Mouse (Mus musculus) erythroblast, adult 5-6 weeks (primary cell): Measurements from ENCODE around the gene Itga11. TPM values are rescaled to one million over a fixed set of nuclear protein-coding genes. Genes with fewer than 3 reads are reported as not detected.
"Not testable (repeated sequence)": the region's sequence is repeated elsewhere in the genome, so short reads cannot be mapped to it uniquely, and the experiment has no call there.

Experiments used
- ATAC-seq: replicated peaks from 2 replicates; pipeline ENCODE4 v1.8.0; 2016; ENCODE audit warnings: moderate number of reproducible peaks, mild to moderate bottlenecking, moderate TSS enrichment, inconsistent platforms; ENCODE audit not compliant: poor library complexity, low FRiP score, severe bottlenecking
- total RNA-seq, 2 experiments: library from RNA; stranded (forward) in 1 of 2; stranded (reverse) in 1 of 2; fragments of 150-400 nt in 1 of 2; fragments of 200-764, 138-1000 nt in 1 of 2; gene quantifications; 2 replicates each; pipeline versions ENCODE4 v1.2.3 to v1.2.4; 2015 to 2017; ENCODE audit warnings: low replicate concordance in 2 of 2

Gene Itga11
- total RNA-seq, 2 experiments from 2014 or later: not detected

DNA sequence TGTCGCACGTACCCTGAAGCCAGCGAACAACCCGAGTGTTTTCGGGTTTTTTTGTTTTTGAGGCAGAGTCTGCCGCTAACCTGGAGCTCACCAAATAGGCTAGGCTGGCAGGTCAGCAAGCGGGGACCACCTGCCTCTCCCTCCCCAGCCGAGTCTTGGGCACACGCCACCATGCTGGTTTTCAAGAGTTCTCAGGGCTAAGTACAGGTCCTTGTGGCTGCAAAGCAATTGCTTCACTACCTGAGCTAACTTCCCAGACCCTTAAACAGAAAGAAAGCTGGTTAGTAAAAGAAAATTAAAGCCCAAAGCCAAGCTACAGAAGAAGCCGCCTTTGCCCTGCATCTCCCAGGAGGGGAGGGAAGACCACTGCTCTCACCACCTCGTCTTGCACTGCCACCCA is 72.8 kb downstream of the Itga11 start:
- ATAC-seq: no peak

GRCm38 (mm10) chr9:62758288-62758687 is 80.7 kb downstream of the Itga11 start:
- no peak for ATAC-seq

- no peak for ATAC-seq
Observed at GRCm38 (mm10) chr9:62759601-62760000, 82.0 kb downstream of the Itga11 start.

GRCm38 (mm10) chr9:62763478-62763877 is 85.9 kb downstream of the Itga11 start:
- no peak for ATAC-seq

DNA sequence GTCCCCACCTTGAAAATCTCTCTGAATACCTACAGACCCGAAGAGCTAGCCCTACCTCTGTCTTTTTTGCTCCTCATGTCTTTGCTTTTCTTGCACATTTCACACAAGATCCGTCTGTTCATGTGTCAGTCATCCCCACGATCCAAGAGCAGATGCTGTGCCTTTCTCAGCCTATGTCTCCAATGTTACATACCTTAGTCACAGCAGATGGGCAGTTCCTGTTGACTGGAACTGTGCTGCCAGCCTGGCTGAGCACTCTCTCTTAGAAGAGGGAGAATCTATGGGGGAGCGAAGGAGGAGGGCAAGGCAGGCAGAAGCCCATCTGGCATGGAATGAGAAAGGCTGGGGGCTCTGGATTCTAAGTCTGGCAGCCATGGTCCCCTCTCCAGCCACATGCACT is 87.7 kb downstream of the Itga11 start:
- no peak for ATAC-seq

GRCm38 (mm10) chr9:62767464-62767863 is 89.8 kb downstream of the Itga11 start:
- no peak for ATAC-seq

DNA sequence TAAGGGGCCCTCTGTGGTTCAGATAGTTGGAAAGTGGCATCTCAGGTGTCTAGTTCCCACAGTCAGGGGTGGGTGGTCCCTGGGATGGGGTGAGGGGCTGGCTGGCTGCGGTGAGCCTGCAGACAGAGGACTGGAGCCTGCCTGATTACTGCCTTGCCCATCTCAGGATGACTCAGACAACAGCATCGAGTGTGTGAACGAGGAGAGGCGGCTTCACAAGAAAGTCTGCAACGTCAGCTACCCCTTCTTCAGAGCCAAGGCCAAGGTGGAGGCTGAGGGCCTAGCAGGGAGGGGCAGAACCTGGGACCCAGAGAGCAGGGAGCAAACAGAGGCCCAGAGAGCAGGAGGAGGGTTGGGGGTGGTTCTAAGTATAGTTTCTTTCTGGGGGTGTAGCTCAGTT is 90.7 kb downstream of the Itga11 start:
- no peak for ATAC-seq

DNA sequence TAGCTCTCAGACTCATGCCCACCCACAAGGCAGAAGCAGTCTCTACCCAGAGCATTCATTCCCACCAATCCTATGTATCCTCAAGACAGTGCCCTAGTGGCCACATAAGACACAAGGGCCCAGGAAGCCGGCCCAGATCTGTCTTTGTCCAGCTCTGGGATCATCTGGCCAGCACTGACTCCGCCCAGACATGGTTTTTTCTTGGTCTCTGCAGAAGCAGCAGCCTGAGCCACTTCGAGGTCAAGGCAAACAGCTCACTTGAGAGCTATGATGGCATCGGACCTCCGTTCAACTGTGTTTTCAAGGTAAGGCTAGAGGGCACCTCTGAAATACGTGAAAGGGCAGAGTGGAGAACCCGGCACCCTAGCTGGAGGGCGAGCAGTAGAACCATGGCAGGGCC is 95.1 kb downstream of the Itga11 start:
- ATAC-seq: no peak

DNA sequence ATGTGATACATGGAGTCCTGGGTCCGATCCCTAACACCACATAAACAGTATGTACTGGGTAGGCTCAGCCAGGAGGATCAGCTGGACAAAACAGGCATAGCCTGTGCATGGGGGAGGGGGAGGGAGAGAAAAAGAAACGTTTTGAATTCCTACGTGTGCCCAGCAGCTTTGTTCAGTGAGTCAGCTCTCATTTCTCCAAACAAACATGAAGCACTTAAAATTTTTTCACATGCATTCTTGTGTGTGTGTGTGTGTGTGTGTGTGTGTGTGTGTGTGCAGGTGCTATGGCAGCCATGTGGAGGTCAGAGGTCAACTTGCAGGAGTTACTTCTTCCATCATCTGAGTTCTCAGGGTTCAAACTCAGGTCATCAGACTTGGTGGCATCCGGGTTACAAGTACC is 97.8 kb downstream of the Itga11 start:
- ATAC-seq: no peak

- peak; percentile 77 for ATAC-seq
Observed at GRCm38 (mm10) chr9:62777461-62777860, 99.8 kb downstream of the Itga11 start.

DNA sequence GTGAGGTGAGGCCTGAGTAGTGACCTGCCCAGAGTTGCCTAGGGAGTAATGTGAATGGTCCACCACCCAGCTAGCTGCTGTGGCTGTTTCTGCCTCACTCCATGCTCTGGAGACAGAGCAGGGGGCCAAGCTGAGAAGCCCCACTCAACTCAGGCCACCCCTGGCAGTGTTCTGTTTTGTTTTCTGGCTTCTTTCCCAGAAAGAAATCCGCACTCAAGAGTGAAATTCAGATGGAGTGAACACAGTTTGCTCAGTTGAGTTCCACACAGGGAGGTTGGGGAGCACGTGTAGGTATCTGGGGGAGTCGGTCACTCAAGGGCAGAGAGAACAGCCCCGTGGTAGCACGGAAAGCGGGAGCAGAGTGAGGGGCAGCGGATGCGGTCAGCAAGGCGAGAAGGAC is 101.1 kb downstream of the Itga11 start:
- ATAC-seq: no peak

DNA sequence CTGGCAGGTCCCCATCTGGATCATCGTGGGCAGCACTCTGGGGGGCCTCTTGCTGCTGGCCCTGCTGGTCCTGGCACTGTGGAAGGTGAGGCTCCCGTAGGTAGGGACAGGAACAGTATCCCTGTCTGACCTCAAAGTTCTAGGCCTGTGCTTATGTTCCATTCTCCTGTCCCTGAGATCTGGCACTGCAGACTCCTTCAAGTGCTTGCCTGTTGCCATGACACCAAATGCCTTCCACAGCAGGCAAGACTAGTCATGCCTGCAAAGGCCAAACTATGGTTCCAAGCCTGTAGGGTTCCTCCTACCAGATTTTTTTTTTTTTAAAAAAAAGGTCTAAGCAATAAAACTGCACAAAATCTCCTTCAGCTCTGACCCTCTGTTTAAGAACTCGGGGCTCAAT is 104.3 kb downstream of the Itga11 start:
- no peak for ATAC-seq

DNA sequence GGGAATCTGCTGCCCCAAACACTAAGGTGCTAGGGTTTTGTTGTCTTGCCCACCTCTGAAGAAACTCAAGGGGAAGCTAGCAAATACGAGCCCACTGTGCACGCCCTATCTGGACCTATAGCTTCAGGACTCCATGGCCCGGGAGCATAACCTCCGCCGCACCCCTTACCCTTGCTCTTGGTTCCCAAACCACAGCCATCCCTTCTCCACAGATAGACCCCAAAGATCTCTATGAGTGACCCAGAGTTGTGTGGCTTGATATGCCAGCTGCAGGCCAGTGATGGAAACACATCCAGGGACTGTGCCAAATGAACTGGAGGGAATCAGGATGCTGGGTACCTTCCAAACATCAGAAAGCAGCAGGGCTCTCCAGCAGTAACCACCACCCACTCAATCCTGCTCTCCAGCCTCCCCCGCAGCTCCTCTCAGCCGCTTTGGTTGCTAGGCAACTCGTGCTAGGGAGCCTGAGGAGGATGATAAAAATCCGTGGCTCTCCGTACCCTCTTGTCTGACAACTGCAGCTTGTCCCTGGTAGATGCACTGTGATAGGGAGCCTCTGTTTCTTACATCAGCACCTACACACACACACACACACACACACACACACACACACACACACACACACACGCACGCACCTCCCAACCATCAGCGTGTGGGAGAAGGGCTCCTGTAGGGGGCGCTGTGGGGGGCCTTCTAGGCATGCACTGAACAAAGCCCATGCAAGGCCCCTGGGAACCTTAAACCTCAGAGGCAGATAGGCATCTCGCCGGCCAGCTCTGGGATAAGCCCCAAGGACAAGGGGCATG is 105.6 kb downstream of the Itga11 start:
- no peak for ATAC-seq

DNA sequence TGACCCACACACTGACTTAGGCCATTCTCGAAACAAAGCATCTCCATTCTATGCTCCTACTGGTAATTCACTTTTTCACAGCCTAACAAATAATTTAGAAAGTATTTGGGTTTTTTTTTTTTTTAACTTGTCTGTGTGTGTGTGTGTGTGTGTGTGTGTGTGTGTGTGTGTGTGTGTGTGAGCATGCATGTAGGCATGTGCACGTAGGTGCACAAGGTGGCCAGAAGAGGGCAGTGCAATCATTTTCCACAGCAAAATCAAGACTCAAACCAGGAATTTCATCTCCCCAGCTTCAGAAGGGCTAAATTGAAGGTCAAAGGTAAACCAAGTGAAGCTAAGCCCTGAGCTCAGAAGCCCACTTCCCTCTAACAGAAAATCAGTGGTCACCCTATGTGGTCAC is 106.6 kb downstream of the Itga11 start:
- ATAC-seq: no peak

- ATAC-seq: no peak
Observed at GRCm38 (mm10) chr9:62786721-62787120, 109.1 kb downstream of the Itga11 start.

- no peak for ATAC-seq
Observed at GRCm38 (mm10) chr9:62789856-62790255, 112.2 kb downstream of the Itga11 start.

DNA sequence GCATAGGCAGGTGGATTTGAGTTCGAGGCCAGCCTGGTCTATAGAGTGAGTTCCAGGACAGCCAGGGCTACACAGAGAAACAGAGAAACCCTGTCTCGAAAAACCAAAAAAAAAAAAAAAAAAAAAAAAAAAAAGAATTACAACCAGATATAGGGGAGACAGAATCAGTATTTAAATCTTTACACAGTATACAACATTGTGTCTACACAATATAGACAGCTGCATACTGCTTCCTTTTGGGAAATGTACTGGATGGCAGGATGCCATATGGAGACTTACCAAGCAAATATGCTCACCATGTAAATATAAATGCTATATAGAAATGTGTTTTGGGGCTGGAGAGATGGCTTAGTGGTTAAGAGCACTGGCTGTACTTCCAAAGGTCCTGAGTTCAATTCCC is 121.6 kb downstream of the Itga11 start:
- not testable (repeated sequence) for ATAC-seq

GRCm38 (mm10) chr9:62810095-62810494 is 132.5 kb downstream of the Itga11 start:
- no peak for ATAC-seq

DNA sequence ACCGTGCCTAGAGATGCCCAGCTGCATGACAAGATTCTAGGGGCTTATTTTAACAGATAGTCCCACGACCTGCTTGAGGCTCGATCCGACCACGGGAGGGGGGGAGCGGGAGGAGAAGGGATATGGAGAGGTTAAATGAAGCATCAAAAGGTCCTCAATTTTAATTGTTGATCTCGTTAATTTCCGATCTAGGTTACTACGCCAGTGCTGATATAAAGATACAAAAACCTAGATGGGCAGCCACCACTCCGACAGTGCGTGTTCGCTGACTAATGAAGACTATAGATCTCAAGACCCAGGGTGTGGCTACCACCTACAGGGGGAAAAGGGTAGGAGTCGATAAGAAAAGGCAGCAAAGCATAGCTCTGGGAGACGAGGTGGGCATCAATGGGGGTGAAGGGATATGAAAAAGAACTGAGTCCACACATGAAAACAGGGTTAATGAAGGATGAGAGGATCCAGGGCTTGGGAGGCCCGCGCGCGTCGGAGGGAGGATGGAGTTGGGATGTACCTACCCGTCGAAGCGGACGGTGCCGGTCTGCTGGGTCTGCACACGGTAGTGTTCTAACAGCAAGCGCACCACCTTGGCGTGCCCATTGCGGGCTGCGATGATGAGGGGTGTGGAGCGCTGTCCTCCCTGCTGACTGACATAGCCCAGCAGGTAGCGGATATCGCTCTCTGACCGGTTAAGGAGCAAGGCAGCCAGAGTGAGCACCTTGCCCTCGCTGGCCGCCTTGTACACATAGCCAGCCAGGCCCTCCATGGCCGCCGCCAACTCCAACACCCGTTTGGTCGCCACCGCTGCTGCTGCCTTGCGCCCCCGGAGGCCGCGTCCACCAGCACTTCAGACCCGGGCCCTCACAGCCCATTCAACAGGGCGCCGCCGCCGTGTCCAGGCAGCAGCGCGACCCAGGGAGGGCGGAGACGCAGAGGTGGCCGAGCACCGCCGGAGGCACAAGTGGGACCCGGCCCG is 133.2 kb downstream of the Itga11 start:
- ATAC-seq: peak; percentile 74

DNA sequence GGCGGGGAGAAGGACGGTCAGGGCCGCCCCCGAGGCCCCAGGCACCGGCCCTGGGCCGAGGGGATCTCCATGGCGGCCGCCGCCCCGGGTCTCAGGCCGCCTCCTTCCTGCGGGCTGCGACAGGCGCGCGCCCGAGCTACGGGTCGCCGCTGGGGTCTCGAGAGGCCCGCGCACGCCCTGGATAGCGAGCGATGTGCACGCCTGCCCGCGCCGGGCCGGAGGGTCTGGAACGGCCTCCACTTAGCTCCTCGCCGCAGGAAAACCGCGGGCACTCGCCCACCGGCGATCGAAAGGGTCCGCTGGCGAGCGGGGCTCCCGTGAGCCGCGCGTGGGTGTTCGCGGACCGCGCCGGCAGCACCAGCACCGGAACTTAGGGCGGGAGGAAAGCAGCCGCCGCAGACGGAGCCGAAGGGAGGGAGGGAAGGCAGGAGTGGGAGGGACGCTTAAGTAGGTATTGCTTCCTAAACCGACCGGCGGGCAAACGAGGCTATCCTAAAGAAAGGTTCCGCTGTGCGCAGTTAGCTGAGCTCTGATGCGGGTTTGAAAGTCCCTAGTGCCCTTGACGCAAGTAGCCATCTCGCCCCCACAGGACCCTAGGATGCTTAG is 134.0 kb downstream of the Itga11 start, which contains the start of gene Fem1b:
TSS of gene Fem1b (minus strand) at position 419 of the 606 bp plus-strand sequence.
- peak; percentile 87 for ATAC-seq
